Mouse (Mus musculus): ENCODE measurements around the gene Spg20. TPM values are rescaled to one million over a fixed set of nuclear protein-coding genes. Genes with fewer than 3 reads are reported as not detected.

Spg20 gene
- total RNA-seq, 2 experiments from 2014 or later = 40.6 to 59.0 TPM

- no peak for DNase-seq
Measured at GRCm38 (mm10) chr3:55148091-55148490, 36.2 kb downstream of the Spg20 start.

- DNase-seq = peak; percentile 65 to 69
Measured at GRCm38 (mm10) chr3:55151656-55152433, 39.9 kb downstream of the Spg20 start.

GRCm38 (mm10) chr3:55152673-55153334 lies 40.9 kb downstream of the Spg20 start:
- no peak for DNase-seq

GRCm38 (mm10) chr3:55154163-55154562 lies 42.3 kb downstream of the Spg20 start:
- no peak for DNase-seq

- DNase-seq = no peak
Measured at GRCm38 (mm10) chr3:55157413-55157812, 45.5 kb downstream of the Spg20 start.

- DNase-seq = no peak
Measured at GRCm38 (mm10) chr3:55161144-55161543, 49.2 kb downstream of the Spg20 start.

GRCm38 (mm10) chr3:55163510-55163909 lies 51.6 kb downstream of the Spg20 start:
- no peak for DNase-seq

GRCm38 (mm10) chr3:55172478-55172877 lies 60.6 kb downstream of the Spg20 start:
- DNase-seq = no peak

- DNase-seq = no peak
Measured at GRCm38 (mm10) chr3:55177271-55177670, 65.4 kb downstream of the Spg20 start.

GRCm38 (mm10) chr3:55181766-55182165 lies 69.9 kb downstream of the Spg20 start, which contains the start of gene Sohlh2:
Gene Sohlh2 (plus strand): TSS chr3:55182028.
- DNase-seq = no peak

Small RNA genes lying within 50 kb of the gene (microRNA-seq; reads per million reads assigned to microRNA genes)
- not detected for gene Gm22029

Other genes starting within 250 kb of the Spg20 start
- gene Sertm1, start 196.2 kb upstream of the Spg20 start, total RNA-seq (2021) = not detected
- not detected for gene Ccna1, start 56.6 kb upstream of the Spg20 start, total RNA-seq (2021)
- gene Ccdc169, start 25.2 kb downstream of the Spg20 start, total RNA-seq (2021) = under 1 TPM in 1 of 2 experiments, not detected in 1; 0.33 TPM
- not detected for gene Sohlh2, start 69.9 kb downstream of the Spg20 start, total RNA-seq (2021)
- 1 to 10 TPM; 3.6 to 5.2 TPM for gene Dclk1, start 130.3 kb downstream of the Spg20 start, total RNA-seq (2021)

All from adrenal gland, postnatal 36 days (tissue).